Mouse (Mus musculus): ENCODE measurements around the gene Gm49336. TPM values are rescaled to one million over a fixed set of nuclear protein-coding genes. Genes with fewer than 3 reads are reported as not detected.

Gm49336 gene
- total RNA-seq (2023), result 65.9 TPM

DNA sequence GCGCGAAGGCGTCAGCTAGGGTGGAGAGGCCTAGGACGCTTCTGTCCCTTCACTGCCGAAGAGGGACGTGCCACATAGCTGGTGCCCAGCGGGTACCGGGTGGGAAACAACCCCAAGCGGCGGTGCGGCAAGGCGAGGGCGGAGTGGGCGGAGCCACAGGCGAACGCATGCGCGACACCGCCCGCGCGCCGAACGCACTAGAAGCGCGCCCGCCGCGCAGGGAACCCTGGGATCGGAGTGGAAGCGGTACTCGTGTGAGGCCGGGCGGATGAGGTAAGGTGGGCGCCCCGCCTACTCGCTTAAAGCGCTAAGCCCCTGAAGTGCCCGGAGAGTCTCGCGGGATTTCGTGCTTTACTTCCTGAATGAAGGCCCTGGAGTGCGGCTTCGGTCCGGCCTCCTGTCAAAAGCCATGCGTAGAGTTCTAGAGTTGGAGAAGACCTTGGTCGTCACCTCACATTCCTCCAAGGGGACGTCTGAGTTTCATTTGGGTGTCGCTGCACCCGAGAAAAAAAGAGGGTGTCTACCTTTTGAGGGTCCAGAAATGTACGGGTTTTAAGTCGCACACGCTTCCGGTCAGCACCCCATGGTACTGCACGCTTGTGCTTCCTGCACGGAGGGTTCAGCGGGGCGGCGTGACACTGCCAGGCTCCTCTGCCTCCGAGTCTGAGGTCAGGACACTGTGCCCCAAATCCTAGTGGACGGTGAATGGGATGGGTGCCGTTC is at the start of gene Gm49336, which contains the start of gene Nupl1:
TSS of gene Gm49336 (minus strand) at position 227 of the 723 bp plus-strand sequence.
TSS of gene Nupl1 (minus strand) at position 151 of the 723 bp plus-strand sequence.

DNA sequence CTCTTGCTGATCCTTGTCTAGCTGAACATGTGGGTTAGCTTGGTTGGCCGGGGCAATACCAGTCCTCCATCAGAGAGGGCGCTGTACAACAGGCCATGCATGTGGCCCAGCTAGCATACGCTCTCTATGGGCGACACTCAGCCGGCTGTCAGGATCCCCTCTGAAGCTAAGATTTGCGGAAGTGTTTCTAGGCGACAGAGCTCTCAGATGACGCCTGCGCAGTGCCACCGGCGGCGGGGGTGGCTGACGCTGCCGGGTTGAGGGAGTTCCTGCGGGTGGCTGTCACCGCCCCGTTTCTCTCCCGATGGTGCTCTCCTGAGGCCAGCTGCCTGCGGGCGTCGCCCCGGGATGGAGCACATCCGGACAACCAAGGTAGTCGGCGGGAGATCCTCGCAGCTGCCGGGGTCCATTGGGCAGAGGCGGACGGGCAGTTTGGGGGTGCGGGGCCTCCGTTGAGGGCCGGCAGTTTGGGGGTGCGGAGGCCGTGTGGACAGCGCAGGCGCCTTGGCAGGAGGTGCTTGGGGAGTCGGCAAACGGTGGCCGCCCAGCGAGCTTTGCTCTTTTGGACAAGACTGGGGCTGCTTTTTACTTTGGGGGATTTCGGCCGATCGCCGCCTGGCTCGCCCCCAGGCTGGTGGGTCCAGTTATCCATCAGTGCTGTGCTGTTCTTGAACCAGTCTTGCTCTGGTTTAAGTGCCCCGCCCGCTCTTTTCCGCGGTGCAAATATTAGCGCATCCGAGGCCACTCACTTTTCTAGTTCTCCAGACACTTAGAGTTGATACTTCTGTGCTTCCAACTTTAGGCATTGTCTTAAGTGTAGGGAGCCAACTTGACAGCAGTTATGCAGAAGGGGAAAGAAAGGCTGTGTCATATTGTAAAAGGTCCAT is 13.9 kb upstream of the Gm49336 start, which contains the start of gene Mtmr6:
TSS of gene Mtmr6 (plus strand) at position 239 of the 887 bp plus-strand sequence.

DNA sequence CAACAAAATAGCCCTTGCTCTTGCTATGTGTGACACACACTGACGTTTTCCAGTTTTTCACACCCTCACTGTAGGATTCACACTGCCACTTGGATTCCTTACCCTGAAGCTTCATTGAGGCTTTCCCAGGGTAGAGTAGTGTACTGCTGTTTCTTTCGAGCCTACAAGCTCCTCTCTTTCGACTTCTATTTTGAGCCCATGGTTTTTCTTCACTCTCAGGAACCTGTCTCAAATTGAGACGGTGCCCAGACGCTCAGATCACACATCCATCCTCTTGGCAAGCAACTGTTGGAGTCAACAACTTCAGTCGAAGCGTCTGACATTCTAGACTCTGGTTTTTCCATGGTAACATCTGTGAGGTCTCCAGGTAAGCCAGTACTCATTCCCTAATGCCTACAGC is 54.4 kb downstream of the Gm49336 start, which contains the start of gene Atp8a2:
TSS of gene Atp8a2 (minus strand) at position 296 of the 400 bp plus-strand sequence.

Other genes with a start within 250 kb of the Gm49336 start
- gene Atp8a2, start 54.3 kb downstream of the Gm49336 start, total RNA-seq (2023), result 5.2 TPM
- gene Nupl1, start 76 bp downstream of the Gm49336 start, total RNA-seq (2023), result 0.21 TPM
- gene Mtmr6, start 13.7 kb upstream of the Gm49336 start, total RNA-seq (2023), result 40.8 TPM
- gene Amer2, start 121.8 kb upstream of the Gm49336 start, total RNA-seq (2023), result not detected